Mouse (Mus musculus): ENCODE data around the gene Nkpd1.

Gene Nkpd1

DNA sequence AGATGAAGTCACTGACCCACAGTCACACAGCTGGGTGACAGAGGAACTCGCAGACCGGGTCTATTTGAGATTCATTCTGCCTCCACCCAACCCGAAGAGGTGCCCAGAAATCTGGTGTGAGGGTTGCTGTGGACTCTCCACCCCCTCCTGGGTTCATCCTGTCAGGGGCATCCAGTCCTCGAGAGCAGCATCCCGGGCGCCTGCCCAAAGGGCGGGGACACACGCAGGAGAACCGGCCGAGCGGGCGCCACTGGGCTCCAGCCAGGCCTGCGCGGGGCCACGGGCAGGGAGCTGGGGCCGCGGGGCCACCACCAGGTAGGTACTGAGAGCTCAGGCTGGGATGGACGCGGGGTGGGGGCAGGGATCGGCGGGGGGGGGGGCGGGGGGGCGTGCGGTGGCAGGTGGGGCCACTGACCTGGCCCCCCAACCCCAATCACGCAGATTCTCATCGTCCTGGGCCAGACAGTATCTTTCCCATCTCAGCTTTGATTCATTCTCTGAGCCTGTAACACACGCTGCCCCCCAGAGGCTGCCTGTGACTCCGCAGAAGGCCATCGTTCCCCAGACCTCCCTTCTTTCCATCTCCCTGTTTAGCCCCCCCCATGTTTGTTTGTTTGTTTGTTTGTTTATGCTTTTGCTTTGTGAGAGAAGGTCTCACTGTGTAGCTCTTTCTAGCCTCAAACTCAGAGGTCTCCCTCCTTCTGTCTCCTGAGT is at the start of gene Nkpd1:
Nkpd1 (plus strand) TSS at position 187 of the 714 bp plus-strand sequence.
- DNase-seq: no peak

DNA sequence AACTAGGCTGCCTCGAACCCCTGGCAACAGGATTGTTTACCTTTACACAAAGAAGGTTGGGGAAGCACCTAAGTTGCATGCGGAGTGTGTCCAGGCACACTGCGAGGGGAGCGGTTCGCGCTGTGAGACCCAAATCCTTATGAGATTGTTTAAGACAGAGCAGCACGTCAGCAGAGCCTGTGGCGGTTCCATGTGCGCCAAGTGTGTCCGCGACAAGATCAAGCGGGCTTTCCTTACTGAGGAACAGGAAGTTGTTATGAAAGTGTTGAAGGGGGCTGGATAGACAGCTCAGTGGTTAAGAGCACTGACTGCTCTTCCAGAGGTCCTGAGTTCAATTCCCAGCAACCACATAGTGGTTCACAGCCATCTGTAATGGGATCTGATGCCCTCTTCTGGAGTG is 49.4 kb upstream of the Nkpd1 start:
- DNase-seq: no peak

DNA sequence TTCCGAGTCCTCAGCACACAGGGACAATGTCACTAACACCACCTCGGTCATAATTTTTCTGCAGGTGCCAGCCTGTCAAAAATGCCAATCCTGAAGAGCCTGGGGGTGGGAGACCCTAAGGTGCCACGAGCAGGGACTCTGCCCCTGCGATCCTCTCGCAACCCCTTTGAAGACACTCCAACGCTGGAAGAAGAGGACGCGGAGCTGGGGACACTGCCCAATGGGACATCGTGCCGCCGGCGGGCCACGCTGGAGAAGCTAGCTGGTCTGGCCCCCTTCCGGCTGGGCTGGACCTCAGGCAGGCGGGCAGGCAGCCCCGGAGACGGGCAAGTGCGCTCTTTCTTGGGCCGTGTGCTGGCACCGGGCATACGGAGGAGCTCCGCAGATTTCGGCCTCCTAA is 48.2 kb upstream of the Nkpd1 start:
- no peak for DNase-seq

DNA sequence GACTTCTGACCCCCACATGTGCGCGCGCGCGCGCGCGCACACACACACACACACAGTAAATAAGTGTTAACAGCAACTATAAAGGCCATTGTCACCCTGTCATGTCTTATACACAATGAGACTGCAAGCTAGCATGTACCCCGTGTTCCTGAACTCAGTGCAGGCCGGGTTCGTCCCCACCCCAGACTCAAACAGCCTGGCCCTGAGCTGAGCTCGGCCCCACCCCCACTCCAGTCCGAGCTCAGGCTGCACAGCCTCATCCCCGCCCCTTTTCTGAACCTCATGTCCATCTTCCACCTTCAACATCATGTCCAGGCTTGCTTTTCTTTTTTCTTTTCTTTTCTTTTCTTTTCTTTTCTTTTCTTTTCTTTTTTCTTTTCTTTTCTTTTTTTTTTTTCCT is 47.3 kb upstream of the Nkpd1 start:
- DNase-seq: no peak

DNA sequence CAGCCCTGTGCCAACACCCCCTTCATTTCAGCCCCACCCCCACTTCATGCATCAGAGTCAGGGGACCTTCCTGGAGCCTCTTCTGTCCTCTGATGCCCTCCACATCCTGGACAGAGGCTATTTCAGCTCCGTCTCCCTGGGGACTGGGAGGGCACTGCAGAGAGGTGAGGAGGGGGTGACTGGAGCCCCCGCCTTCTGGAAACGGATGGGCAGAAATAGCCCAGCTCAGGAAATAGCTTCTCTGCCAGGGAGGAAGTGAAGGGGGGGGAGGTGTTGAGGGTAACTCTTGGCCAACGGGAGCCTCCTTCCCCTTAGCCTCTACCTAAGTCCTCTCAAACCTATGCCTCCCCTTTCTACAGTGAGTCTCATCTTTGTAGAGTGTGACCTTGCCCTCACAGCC is 45.2 kb upstream of the Nkpd1 start:
- DNase-seq: peak; percentile 51

DNA sequence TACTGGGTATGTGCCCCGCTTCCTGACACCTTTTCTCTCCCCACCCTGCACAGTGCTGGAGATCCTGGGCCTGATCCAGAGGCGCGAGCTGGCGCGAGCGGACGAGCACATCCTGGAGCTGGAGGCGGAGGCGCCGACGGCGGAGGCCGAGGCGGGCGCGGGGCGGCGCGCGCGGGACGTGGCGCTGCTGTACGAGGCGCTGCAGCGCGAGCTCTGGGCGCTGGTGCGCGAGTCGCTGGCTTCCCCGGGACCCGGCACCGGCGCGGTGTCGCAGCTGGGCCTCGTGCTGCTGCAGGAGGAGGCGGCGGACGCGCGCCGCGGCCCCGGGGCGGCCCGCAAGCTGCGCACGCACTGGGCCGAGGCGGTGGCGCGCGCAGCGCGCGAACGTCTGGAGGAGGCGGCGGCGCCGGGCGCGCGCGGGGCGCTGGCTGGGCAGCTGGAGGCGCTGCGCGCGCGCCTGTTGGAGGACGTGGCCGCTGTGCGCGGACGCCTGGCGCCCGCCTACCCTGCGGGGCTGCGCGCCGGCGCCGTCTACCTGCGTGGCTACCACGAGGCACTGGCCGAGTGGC is 43.7 kb upstream of the Nkpd1 start:
- DNase-seq: peak; percentile 76

DNA sequence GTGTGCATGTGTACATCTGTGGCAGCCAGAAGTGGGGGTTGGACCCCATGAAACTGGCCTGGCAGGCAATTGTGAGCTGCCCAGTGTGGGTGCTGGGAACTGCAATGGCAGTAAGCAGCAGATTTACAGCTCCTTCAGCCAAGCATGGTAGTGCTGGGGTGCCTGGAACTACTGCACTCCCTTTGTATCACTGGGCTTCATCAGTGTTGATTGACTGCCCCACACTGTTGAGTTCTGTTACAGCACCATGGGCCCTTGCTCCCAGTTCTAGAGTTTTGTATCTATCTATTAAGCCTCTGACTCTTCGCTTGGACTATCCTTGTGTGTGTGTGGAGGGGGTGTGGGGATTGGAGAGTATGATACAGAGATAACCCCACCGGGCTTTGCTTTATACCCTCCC is 40.6 kb upstream of the Nkpd1 start:
- DNase-seq: no peak

DNA sequence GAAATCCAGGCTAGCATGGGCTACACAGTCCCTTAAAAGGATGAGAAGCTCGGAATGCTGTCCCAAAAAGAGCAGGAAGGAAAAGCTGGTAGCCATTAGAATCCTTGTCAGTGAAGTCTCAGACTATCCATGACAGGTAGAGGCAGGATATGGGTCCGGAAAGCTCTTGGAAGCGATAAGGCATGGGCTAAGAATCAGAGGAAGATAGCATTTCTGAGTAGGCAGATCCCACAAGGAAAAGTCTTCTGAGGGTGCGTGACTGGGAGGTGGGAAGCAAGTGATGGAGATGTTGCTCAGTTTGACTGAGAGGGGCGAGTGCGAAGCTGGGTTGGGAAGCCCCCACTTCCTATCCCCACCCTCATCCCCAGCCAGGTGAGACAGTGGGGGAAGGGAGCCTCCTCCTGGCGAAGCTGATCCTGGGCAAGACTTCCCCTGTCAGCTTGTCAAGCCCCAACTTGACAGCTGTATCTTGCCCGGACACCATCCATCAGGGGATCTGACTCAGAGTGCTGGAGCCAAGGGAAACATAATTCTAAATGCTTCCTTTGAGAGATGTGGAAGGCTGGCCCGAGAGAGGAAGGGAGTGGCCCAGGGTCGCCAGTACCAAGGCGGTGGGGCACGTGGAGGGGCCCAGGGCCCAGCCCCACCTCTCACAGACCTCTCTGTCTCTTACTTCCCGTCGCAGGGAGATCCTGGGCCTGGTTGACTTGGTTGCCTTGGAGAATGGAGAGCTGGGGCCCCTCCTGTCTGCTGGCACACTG is 39.8 kb upstream of the Nkpd1 start:
- DNase-seq: no peak

DNA sequence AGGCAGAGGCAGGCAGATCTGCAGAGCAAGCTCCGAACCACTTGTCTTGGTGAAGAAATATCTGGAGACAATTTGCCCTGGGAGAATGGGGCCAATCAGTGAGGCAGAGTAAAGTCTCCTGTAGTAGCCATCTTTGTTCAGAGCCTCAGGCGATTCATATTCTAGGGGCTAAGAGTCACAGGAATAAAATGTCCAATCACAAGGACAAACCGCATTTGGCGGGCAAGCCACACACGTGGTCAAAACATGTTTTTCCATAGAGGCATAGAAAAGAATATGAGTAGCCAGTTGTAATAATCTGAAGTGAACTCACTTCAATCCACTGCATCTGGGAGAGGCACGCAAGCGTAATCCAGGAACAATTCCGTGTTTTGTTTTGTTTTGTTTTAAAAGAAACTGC is 34.4 kb upstream of the Nkpd1 start:
- DNase-seq: no peak

DNA sequence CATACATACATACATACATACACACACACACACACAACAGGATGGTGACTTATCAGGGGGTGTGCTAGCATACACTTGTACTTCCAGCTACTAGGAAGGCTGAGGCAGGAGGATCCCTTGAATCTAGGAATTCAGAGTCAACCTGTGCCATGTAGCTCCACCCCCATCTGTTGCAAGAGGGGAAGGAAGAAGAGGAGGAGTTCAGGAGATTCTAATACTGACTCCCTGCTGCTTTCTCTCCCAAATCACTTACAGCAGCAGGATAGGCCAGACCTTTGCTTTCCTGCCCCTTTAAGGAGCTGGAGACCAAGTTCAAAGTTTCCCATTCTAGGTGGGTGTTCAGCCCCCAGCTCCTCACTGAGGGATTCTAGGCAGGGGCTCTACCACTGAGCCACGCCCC is 32.1 kb upstream of the Nkpd1 start:
- DNase-seq: no peak

DNA sequence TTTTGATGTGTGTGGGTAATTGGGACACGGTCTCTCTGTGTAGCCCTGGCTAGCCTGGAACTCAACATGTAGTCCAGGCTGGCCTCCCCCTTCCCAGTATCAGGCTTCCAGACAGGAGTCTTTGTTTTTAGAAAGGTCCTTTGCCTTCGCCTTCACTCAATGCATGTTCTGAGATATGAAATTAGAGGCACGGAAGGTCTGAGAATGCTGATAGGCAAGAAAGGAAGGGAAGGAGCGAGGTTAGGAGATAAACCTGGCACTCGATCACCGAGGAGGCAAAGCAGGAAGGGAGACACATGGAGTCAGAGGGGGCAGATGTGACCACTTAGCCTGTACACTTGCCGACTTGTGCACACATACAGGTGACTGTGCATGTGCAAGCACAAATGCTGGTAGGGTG is 31.1 kb upstream of the Nkpd1 start:
- DNase-seq: no peak

DNA sequence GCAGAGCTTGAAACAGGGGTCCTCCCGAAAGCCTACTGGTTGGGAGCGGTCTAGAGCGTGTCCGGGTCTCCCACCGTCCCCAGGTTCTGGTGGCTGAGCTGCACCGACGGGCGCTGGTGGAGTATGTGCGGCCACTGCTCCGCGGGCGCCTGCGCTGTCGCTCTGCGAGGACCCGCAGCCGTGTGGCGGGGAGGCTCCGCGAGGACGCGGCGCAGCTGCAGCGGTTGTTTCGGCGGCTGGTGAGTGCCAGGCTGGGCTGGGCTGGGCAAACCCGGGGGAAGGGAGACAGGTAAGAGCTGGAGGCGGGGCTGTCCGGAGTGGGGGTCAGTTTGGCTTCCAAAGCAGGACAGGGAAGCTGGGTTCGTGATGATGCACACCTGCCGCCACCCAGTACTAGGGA is 28.1 kb upstream of the Nkpd1 start:
- DNase-seq: no peak

DNA sequence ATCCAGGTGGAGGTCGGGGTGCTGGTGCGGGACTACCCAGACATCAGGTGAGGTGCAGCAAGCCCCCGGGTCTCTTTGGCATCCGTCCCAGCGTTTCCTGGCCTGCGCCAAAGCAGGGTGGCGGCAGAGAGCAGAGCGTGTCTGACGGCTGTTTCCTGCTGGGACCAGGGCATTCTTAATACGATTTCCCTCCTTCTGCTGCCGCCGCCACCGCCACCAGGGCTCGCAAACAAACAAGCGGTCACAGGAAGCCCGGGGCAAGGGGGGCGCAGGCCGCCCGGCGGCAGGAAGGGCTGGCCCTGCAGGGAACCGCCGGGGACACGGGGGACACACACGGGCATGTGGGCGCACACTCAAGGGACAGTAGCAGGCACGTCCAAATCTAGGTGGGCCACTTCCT is 25.9 kb upstream of the Nkpd1 start:
- peak; percentile 69 for DNase-seq

DNA sequence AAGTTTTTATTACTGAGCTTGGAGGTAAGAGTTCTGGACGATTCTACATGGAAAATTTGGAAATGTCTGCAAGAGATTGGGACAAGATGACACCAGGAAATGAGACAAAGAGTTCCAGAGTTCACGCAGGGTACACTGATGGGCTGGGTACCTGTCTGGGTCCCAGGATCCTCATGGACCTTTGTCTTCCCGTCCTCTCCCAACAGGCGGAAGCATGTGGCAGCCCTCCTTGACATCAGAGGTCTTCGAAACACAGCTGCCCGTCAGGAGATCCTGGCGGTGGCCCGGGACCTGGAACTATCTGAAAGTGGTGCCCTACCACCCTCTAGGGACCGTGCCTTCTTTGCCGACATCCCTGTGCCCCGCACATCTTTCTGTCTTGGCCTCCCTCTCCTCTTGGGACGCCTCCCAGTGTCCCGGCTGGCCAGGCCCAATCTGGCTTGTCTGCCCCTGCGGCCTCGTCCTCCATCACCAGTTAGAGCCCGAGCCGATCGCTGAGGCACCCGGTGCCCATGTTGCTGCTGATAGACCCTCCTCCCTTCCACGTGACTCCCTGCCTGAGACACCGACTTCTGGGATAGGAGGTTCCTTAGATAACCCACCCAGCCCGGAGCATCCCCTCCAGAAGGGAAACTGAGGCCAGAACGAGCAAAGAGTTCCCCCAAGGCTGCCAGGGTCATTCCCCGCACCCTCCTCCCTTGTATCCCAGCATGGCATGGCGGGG is 22.7 kb upstream of the Nkpd1 start:
- DNase-seq: no peak

DNA sequence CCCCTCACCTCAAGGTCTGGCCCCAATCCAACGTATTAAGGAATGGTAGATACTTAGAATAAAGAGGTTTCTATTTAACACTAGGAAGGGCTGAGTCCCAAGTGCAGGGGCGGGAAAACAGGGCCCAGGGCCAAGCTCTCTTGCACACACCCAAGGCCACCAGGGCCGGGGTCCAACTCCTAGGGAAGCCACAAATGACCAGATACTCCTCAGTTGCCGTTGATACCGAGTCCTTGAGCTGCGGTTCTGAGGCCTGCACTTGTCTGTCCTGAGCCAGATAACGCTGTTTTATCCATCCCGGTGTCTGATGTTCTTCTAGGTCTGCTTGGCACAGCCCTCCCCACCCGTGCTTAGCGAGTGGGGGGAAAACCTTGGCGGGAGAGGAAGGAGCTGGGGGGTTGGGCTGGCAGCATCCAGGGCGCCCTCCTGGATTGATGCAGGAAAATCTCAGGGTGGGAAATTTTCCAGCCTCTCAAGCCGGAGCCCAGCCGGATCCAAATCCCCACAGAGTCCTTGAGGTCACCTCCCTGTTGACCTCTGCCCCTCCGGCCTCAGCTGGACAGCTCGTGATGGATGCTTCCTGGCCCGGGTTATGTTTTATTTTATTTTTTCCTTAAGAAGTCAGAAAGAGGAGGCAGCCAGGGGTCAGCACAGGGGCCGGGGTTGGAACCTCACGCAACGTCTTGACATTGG is 22.0 kb upstream of the Nkpd1 start:
- DNase-seq: peak; percentile 30

DNA sequence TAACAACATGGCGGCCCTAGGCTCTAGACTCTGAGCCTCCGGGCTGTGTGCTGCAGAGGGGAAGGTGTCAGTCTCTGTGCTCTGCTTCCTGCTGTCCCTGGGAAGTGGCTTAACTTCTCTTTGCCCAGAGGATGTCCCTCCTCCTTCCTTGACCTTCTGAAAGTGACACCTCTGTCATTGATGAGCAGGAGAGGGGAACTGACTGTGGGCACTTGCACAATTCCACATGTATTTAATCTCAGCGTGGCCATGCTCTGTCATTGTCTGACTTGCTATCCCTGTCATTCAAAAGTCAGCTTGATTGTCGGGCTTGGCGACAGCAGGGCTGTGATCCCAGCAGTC is 21.5 kb upstream of the Nkpd1 start:
- no peak for DNase-seq

DNA sequence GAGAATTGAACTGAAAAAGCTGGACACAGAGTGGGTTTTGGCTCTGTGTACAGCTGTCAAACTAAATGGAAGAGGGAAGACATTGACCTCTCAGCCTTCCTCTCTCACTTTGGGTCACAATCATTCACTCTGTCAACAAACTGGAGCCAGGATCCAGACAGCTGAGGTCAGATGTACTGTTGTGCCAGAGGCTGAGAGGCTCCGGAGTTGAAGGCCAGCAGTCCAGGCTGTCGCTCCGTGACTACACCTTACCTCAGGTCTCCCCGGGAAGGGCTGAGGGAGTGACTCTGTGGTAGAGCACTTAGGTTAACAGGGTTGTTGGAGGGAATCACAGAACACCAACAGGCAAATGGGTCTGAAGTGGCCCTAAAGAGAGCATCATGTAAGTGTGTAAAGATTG is 19.3 kb upstream of the Nkpd1 start:
- no peak for DNase-seq

DNA sequence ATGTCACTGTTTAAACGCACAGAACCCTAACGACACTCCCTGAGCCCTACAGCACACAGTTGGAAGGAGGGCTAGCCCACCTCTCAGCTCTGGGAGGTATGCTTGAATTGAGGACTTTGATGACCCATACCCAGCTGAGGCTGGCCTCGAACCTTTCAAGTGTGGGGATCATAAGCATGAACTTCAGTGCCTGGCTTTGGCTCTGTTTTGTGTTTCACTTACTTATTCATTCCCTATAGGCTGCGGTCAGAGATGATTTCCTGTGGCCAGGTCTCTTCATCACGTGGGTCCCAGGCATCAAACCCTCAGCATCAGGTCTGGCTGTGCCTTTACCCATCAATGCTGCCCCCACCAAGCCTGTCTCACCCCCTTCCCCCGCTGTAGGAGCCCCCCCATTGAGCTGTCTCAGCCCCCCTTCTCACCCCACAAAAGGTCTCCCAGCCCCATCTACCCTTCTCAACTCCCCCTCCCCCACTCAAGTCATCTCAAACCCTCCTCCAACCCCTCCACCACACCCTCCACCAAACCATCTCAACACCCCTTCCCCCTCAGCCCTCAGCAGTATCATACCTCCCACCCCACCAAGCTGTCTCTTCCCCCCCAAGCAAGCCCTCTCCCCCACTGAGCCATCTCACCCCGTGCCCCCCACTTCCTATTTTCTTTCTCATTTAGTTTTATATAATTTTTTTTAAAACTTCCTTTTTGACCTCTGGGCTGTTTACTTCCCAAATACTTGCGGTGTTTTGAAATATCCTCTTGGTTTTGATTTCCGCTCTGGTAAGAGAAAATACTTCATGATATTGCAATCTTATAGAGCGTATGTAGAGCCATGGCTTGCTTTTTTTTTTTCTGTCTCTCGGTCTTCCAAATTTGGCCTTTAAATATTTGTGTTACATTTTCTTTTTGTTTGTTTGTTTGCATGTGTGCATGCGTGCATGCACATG is 16.9 kb upstream of the Nkpd1 start:
- no peak for DNase-seq

DNA sequence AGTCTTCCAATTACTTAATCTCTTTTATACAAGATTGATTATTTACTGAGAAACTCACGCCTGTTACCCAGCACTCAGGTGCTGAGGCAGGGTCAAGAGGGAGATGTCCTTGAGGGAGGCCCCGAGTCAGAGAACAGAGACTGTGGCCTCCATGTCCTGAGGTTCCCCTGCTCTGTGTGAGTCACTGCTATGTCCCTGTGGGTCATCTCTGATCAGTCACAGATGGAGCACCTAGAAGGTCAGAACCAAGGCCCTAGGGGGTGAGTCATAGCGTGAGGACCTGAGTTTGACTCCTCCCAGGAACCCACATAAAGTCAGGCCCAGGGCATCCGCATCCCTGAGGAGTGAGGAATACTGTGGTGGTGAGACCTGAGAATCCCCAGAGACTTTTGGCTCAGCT is 16.0 kb upstream of the Nkpd1 start:
- DNase-seq: no peak

DNA sequence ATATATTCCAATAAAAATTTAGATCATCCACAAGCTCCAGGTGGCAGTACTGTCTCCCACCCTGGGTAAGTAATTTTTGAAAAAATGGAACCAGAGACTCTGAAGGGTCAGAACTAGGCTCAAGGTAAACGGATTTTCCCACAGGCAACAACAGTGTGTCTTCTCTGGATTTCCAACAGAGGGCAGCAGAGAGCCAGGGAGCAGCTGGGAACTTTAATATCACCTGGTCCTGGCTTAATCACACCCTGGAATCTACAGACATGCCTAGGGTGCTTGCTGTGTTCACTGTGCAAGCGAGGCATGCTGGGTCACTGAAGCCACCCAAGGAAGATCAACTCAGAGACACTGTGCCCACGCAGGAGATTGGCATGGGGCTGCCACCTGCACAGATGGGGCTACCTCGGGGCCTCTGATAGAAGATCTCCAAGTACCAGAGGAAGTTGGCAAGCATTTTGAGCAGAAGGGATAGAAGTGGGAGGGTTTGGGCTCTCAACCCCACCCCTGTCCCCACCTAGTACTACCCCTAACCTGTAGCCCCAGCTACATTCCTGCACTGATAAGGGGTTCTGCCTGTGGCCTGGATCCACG is 14.1 kb upstream of the Nkpd1 start:
- DNase-seq: peak; percentile 70

DNA sequence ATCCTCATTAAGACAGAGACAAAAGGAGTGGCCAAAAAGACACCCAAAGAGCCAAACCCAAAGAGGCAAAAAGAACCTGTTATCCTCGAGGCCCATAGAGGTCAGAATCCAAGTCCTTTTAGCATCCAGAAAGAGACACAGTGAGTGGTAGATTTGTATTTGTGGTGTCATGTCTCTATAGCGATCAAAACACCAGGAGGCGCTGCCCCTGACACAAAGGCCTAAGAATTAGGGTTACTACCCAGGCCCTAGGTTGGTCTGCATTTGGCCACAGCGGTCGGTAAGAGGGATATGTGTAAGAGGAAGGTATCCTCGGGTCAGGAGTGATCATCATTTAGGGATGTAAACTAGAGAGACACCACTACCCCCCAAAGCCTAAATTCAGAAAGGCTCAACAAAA is 11.3 kb upstream of the Nkpd1 start:
- no peak for DNase-seq
